Mouse (Mus musculus) lung, adult 2 months (tissue): ENCODE data around the gene Tyw1.

Experiments used
- CTCF ChIP-seq: fragments of 200-500 bp; IDR thresholded peaks from 2 replicates; pipeline ENCODE4 v1.5.1; 2011; ENCODE audit warnings: mild to moderate bottlenecking, low read length, control low read depth; ENCODE audit not compliant: insufficient read depth
- POLR2A ChIP-seq: fragments of 200-500 bp; IDR thresholded peaks from 2 replicates; pipeline ENCODE4 v1.6.1; 2011; ENCODE audit warnings: low read depth, mild to moderate bottlenecking, control low read depth, low read length, borderline replicate concordance; ENCODE audit errors: extremely low read depth

- TF ChIP-seq POLR2A (no peak), CTCF (no peak)
These were observed 112.8 kb downstream of the Tyw1 start for GRCm38 (mm10) chr5:130368236-130368635.
